Mouse (Mus musculus) urinary bladder, postnatal 10 days (tissue): ENCODE measurements around the gene Clpb.
A peak's percentile ranks its signal among the peaks of the same experiment; 100 is the strongest.

Experiments used
- DNase-seq: peaks from one replicate; pipeline ENCODE4 v3.0.0; 2022; ENCODE audit warnings: low spot score

The Clpb gene

GRCm38 (mm10) chr7:101821571-101822501 is 158.4 kb downstream of the Clpb start:
- DNase-seq = no peak

- DNase-seq = no peak
Measured at GRCm38 (mm10) chr7:101822836-101823757, 159.7 kb downstream of the Clpb start.

- no peak for DNase-seq
Measured at GRCm38 (mm10) chr7:101823758-101824630, 160.6 kb downstream of the Clpb start.

DNA sequence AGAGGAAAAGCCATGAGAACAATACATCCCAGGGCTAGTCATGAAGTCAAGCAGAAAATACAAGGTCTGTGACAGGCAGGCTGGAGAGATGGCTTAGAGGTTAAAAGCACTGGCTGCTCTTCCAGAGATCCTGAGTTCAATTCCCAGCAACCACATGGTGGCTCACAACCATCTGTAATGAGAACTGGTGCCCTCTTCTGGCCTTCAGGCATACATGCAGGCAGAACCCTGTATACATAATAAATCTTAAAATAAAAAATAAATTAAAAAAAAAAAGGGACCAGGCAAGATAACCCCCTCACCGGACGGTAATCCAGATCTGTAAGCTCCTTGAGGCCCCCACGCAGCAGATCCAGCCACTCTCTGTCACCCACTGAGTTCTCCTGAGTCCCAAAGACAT is 166.9 kb downstream of the Clpb start:
- DNase-seq = no peak

- DNase-seq = no peak
Measured at GRCm38 (mm10) chr7:101831437-101831836, 168.0 kb downstream of the Clpb start.

- no peak for DNase-seq
Measured at GRCm38 (mm10) chr7:101832372-101832771, 168.9 kb downstream of the Clpb start.

DNA sequence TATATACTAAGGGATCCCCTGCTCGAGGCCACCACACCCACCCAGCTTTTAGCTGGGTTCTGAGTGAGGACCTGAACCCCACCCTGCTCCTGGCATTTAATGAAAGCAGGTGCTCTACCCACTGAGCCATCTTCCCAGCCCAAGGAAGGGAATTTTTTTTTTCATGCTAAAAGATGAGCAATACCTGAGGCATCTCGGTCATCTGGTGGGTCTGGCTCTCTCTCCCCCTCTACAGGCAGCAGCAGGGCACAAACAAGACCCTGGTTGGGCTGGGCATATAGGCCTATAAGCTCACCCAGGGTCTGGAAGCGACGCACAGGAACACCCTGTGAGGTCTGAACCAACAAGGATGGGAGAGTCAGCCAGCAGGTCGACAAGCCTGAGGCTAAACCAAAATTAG is 169.9 kb downstream of the Clpb start:
- no peak for DNase-seq

DNA sequence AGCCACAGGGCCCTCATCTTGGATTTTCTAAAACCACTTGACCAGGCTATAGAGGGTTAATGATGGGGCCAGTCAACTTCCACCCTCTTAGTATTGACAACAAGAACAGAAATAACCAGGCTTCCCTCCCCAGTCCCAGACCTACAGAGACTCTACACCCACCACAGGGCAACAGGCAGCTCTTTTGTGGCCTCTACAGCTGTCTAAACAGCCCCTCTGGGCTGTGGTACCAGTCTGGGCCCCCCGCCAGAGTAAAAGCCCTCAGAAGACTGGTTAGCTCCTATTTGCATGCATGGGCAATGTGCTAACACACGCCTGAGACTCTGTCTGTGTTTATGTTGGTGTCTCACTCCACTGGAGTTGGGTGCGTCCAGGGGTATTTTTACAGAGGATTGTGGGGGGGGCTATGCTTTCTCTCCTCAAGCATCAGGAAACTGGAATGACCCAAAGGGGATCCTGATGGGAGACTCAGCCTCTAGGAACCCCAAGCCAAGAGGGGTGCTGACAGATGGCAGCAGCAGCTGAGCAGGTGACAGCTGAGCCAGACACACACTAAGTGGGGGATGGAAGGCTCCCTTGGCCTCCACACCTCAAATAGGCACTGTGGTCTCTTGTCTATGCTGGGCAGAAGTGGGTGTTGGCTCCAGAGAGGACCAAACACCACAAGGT is 170.6 kb downstream of the Clpb start:
- DNase-seq = no peak

- no peak for DNase-seq
Measured at GRCm38 (mm10) chr7:101834903-101835302, 171.5 kb downstream of the Clpb start.

DNA sequence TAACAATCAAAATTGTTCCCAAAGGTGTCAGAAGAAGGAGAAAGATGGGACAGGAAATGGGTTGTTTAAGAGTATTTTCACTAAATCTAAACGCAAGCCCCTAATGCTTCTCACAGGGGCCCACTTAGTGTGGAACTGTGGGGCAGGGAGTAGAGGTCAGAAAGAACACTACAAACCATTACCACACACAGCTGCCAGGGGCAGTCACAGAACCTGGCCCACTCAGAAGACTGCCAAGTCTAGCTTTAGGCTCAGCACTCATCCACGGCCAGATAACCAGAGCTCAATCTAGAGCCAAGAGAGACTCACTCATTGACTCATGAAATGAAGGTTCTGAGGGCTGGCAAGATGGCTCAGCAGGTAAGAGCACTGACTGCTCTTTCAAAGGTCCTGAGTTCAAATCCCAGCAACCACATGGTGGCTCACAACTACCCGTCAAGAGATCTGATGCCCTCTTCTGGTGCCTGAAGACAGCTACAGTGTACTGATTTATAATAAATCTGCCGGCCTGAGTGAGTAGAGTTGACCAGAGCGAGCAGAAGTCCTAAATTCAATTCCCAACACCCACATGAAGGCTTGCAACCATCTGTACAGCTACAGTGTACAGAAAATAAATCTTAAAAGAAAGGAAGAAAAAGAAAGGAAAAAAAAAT is 172.2 kb downstream of the Clpb start:
- DNase-seq = no peak

DNA sequence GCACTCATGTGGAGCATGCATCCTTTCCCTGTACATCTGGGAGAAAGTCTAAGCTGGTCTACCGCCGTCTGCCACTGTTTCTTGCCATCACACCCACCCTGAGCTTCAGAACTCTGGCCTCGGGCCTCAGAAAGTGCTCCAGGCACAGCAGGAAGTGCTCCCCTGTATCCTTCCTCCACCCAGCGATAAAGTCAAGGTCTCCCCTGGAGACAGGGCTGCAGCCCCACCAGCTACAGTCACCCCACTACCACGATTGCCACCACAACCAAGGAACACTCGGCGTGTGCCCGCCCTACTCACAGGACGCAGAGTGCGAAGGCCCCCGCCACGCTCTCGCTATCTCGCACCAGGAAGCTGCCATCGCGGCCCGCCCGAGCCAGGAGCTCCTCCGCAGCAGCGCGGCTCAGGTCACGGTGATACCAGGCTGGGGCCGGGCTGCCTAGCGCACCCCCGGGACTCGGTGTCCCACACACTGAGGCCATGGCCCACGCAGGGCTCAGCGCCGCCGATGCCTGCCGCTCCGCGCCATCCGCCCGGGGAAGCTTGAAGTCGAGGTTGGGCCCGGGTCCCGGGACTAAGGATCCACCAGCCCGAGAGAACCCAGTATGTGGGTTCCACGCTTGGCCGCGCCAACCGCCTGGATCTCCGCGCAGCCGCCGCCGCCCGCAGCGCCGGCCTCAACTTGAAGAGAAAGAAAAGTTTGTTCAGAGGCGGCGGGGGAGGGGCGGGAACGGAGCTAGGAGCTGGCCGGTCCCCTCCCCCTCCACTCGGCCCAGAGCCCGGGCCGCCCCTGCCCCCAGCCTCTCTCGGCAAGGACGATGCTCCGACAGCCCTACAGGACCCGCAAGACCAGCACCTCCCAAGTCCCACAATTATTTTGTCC is 173.1 kb downstream of the Clpb start:
- no peak for DNase-seq

DNA sequence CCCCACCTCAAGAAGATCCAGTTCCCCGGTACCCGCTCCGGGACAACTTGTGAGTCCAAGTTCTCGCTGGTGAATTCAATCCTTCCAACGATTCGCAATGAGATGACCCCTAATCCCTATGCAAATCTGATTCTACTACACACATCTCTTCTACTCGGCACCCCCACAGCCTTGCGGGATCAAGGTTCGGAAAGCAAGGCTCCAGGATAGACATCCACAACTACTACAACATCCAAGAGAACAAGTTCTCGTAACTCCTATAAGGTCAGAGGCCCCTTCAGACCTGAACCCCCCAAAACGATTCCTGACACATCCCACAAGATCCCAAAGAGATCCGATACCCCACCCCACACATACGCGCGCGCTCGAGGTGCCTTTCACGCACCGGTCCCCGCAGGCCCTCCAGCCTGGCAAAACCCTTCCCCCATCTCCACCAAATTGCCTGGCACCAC is 173.7 kb downstream of the Clpb start:
- DNase-seq = no peak

DNA sequence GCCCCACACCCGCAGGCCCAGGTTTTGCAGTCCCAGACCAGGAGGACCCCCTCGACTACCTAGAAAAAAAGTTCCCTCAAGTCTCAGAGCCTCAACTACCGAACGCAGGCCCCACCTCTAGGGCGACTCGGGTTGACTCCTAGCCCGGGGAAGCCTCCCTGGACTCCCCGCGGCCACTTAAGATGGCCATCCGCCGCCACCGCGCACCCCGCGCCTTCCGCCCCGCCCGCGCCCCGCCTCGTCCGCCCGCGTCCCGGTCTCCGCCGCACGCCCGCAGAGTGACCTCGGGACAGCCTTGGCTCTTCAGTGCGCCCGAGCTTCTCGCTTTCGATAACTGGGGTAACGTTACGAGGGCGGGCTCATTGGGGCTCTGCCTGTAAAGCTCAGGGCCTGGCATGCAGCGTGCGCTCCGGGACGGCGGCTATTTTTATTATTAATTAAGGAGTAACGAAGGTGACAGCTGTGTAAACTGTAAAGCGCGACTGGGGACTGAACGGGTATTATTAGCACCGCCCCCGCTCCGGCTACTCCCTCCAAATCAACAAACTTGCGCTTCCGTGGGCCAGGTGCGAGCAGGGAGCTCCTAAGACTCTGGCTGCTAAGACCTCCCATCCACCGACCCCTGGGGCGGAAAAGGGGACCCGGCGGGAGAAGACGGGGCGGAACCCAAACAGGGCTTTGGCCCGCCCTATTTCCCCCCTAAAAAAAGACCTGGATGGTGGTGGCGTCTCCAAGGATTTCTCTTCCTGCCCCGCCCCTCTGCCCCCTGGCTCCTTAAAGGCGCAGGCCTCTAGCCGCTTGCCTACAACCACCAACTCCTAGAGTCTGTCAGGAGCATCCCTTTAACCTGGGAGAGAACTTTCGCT is 174.4 kb downstream of the Clpb start, which contains the start of gene Inppl1:
Gene Inppl1 (minus strand): TSS at position 624 of the 866 bp plus-strand sequence.
- DNase-seq = peak; percentile 52

- no peak for DNase-seq
Measured at GRCm38 (mm10) chr7:101844186-101844585, 180.8 kb downstream of the Clpb start.
